Mouse (Mus musculus): Measurements from ENCODE around the gene Dpf3. TPM values are rescaled to one million over a fixed set of nuclear protein-coding genes. Genes with fewer than 3 reads are reported as not detected.

Dpf3 gene
- polyA plus RNA-seq, 1 experiment from 2014 or later: 23.2 TPM

DNA sequence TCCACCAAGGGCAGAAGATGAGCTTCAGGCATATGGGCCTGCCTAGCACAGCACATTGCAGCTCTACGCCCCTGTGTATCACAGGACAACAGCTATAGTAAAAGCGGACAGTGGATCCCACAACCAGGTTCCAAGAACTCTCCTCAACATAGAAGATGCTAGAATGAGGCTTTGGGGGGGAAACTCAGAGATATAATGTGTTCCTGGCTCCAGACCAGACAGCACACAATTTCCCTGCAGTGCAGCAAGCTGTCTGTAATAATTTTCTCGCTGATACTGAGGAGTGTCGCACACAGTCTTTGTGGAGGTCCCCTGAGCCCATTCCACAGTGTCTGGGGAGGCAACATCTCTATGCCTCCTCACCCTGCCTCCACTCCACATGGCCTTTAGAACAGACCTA is 146.6 kb downstream of the Dpf3 start:
- Histone ChIP-seq H3K36me3 (ENCODE audit: control insufficient read depth, insufficient read depth, low read length) (no peaks in the 10 kb centered on the region), H3K4me1 (ENCODE audit: control insufficient read depth in 2 of 2, insufficient read depth in 2 of 2, low read length in 2 of 2) (peaks cover 18 to 25% of the 10 kb centered on the region in 2 experiments; a peak in 3 of 4 replicates), H3K9ac (ENCODE audit: low read length) (no peak overlapping the region), H3K4me2 (ENCODE audit: low read length) (no peak overlapping the region), H3K9me3 (ENCODE audit: control insufficient read depth, low read length) (no peaks in the 10 kb centered on the region), H3K4me3 (ENCODE audit: control insufficient read depth in 1 of 2, insufficient read depth in 1 of 2, low read depth in 1 of 2, low read length in 2 of 2) (no peak overlapping the region), H3K27ac (replicated peaks in 1 of 2; ENCODE audit: control insufficient read depth in 1 of 2, insufficient read depth in 1 of 2, low read depth in 2 of 2, low read length in 2 of 2) (no peak overlapping the region), H3K27me3 (ENCODE audit: control insufficient read depth, insufficient read depth, low read length) (no peaks in the 10 kb centered on the region)
- WGBS: 88% methylated on average over 4 of the region's 4 CpGs
- ATAC-seq (ENCODE audit: insufficient number of reproducible peaks, insufficient read depth, low FRiP score, low read depth): no peak

DNA sequence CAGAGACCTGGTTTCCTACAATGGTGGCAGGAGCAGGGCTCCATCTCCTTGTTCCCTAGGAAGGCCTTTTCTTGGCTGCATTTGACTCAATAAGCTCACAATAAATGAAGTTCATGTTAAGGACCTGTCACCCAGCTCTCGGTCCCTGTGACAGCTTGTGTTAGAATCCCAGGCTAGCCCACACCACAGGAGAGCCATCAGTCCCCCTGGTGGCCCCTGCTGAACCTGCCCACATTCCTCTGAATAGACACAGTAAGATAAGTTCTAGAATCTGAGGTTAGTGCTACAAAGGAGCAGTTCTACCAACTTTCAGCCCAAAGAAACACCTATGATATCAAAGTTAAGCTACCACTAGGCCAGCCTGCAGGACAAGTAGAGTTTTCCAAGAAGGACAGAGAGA is 149.2 kb downstream of the Dpf3 start:
- Histone ChIP-seq H3K36me3 (ENCODE audit: control insufficient read depth, insufficient read depth, low read length) (no peaks in the 10 kb centered on the region), H3K9me3 (ENCODE audit: control insufficient read depth, low read length) (no peaks in the 10 kb centered on the region), H3K4me1 (ENCODE audit: control insufficient read depth in 2 of 2, insufficient read depth in 2 of 2, low read length in 2 of 2) (peaks cover 21 to 28% of the 10 kb centered on the region in 2 experiments), H3K9ac (ENCODE audit: low read length) (no peak overlapping the region), H3K4me3 (ENCODE audit: control insufficient read depth in 1 of 2, insufficient read depth in 1 of 2, low read depth in 1 of 2, low read length in 2 of 2) (no peak overlapping the region), H3K27ac (replicated peaks in 1 of 2; ENCODE audit: control insufficient read depth in 1 of 2, insufficient read depth in 1 of 2, low read depth in 2 of 2, low read length in 2 of 2) (no peak overlapping the region), H3K4me2 (ENCODE audit: low read length) (no peak overlapping the region), H3K27me3 (ENCODE audit: control insufficient read depth, insufficient read depth, low read length) (no peaks in the 10 kb centered on the region)
- ATAC-seq (ENCODE audit: insufficient number of reproducible peaks, insufficient read depth, low FRiP score, low read depth): no peak
- WGBS: 67% methylated on average over 1 of the region's 1 CpGs

DNA sequence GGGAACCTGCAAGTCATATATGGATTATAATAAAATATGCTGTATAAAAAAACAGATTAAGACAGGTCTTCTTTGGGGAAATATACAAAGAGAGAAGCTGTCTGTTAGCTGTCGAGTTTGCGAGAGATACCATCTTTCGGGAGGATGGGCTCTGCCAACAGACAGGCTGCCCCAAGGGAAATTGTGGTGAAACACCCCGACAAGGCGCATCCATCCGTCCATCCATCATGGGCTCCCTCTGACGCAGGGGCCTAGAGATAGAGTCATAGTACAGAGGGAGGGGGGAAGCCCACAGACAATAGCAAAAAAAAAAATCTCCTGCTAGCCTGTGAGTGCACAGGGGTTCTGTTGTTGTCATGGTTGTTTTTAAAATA is 149.8 kb downstream of the Dpf3 start:
- H3K4me2 ChIP-seq (ENCODE audit: low read length): no peak overlapping the region
- peaks cover 18 to 23% of the 10 kb centered on the region in 2 experiments for H3K4me1 ChIP-seq (ENCODE audit: control insufficient read depth in 2 of 2, insufficient read depth in 2 of 2, low read length in 2 of 2)
- H3K36me3 ChIP-seq (ENCODE audit: control insufficient read depth, insufficient read depth, low read length): no peaks in the 10 kb centered on the region
- H3K4me3 ChIP-seq (ENCODE audit: control insufficient read depth in 1 of 2, insufficient read depth in 1 of 2, low read depth in 1 of 2, low read length in 2 of 2): no peak overlapping the region
- H3K9ac ChIP-seq (ENCODE audit: low read length): no peak overlapping the region
- WGBS: 64% methylated on average over 7 of the region's 7 CpGs
- H3K9me3 ChIP-seq (ENCODE audit: control insufficient read depth, low read length): no peaks in the 10 kb centered on the region
- no peak overlapping the region for H3K27ac ChIP-seq (replicated peaks in 1 of 2; ENCODE audit: control insufficient read depth in 1 of 2, insufficient read depth in 1 of 2, low read depth in 2 of 2, low read length in 2 of 2)
- no peaks in the 10 kb centered on the region for H3K27me3 ChIP-seq (ENCODE audit: control insufficient read depth, insufficient read depth, low read length)
- ATAC-seq (ENCODE audit: insufficient number of reproducible peaks, insufficient read depth, low FRiP score, low read depth): no peak

DNA sequence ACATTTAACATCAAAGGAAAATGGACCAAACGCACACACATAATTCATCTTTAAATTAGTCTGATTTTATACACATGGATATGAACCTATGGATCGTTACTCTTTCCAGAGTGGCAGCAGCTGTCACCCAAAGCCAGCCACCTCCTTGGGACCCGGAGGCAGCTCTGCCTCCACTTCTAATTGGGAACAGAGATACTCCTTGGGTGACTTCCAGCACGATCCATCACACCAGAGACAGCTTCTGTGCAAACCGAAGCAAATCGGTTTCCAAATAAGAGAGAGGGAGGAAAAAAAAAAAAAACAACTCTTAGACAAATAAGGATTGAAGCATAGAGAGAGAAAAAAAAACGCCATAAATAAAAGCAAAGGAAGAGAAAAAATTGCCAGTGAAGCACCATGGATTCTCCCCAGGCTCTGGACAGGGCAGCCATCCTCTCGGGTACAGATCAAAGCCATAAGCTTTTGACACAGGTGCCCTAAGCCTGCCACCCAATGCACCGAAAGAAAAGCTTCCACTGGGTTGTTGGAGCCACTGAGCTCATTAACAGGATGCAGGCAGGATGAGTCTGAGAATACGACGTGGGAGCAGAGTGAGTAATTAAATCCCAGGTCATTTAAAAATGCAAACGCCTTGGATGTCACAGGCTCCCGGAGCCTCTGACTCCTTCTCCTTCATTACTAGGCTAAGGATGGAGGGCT is 150.3 kb downstream of the Dpf3 start:
- H3K9ac ChIP-seq (ENCODE audit: low read length): no peak overlapping the region
- H3K4me3 ChIP-seq (ENCODE audit: control insufficient read depth in 1 of 2, insufficient read depth in 1 of 2, low read depth in 1 of 2, low read length in 2 of 2): no peak overlapping the region
- 62% methylated on average over 13 of the region's 13 CpGs for WGBS
- H3K4me1 ChIP-seq (ENCODE audit: control insufficient read depth in 2 of 2, insufficient read depth in 2 of 2, low read length in 2 of 2): peaks cover 14 to 18% of the 10 kb centered on the region in 2 experiments
- H3K4me2 ChIP-seq (ENCODE audit: low read length): no peak overlapping the region
- ATAC-seq (ENCODE audit: insufficient number of reproducible peaks, insufficient read depth, low FRiP score, low read depth): no peak
- H3K36me3 ChIP-seq (ENCODE audit: control insufficient read depth, insufficient read depth, low read length): no peaks in the 10 kb centered on the region
- no peaks in the 10 kb centered on the region for H3K9me3 ChIP-seq (ENCODE audit: control insufficient read depth, low read length)
- H3K27ac ChIP-seq (replicated peaks in 1 of 2; ENCODE audit: control insufficient read depth in 1 of 2, insufficient read depth in 1 of 2, low read depth in 2 of 2, low read length in 2 of 2): no peak overlapping the region
- H3K27me3 ChIP-seq (ENCODE audit: control insufficient read depth, insufficient read depth, low read length): no peaks in the 10 kb centered on the region

DNA sequence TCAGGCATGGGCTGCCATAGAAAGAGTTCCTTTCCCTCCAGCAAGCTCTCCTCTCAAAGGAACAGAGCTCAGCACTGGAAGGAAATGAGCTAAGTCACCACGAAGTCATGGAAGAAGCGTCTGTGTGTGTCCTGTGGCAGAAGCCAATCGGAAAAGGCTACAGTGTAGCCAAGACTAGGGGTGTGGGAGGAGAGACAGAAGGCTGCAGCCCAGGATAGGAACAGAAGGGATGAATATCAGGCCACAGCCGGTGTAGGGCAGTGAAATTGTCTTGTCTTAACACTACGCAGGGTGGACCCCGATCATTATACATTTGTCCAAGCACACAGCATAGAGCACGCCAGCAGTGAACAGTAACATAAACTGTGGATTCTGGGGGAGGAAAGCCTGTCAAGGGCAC is 157.5 kb downstream of the Dpf3 start:
- no peak for ATAC-seq (ENCODE audit: insufficient number of reproducible peaks, insufficient read depth, low FRiP score, low read depth)

DNA sequence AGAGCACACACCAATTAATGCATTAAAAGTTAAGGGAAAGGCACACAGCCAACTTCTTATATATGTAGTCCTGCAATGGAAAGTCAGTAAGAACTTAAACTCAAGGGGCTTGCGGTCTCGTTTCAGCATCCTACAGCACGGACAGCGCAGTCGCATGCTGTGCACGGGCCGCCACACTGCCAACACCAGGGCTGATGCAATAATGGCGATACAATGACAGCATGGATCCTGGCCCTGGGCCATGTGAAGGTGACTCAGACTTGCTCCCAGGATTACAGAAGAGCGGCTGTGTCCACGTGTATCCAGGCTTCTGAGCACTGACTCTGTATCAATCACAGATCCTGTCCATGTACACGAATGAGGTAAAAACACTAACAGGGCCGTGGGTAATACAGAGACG is 158.6 kb downstream of the Dpf3 start:
- Histone ChIP-seq H3K27ac (replicated peaks in 1 of 2; ENCODE audit: control insufficient read depth in 1 of 2, insufficient read depth in 1 of 2, low read depth in 2 of 2, low read length in 2 of 2) (peak overlapping the region; percentile 30 to 66; a peak in 2 of 4 replicates), H3K9me3 (ENCODE audit: control insufficient read depth, low read length) (no peaks in the 10 kb centered on the region), H3K4me1 (ENCODE audit: control insufficient read depth in 2 of 2, insufficient read depth in 2 of 2, low read length in 2 of 2) (peaks cover 27 to 50% of the 10 kb centered on the region in 2 experiments), H3K4me2 (ENCODE audit: low read length) (no peak overlapping the region), H3K36me3 (ENCODE audit: control insufficient read depth, insufficient read depth, low read length) (peaks cover 17% of the 10 kb centered on the region; the same call in 1 of the 2 replicates), H3K4me3 (ENCODE audit: control insufficient read depth in 1 of 2, insufficient read depth in 1 of 2, low read depth in 1 of 2, low read length in 2 of 2) (no peak overlapping the region), H3K9ac (ENCODE audit: low read length) (no peak overlapping the region), H3K27me3 (ENCODE audit: control insufficient read depth, insufficient read depth, low read length) (no peaks in the 10 kb centered on the region)
- 48% methylated on average over 13 of the region's 13 CpGs for WGBS
- 0 out of 2 replicates have a peak, but pooled peaks have one; percentile 23 for ATAC-seq (ENCODE audit: insufficient number of reproducible peaks, insufficient read depth, low FRiP score, low read depth)

More for the DNA sequence above, 157.5 kb downstream of the Dpf3 start:
- Histone ChIP-seq H3K27ac (replicated peaks in 1 of 2; ENCODE audit: control insufficient read depth in 1 of 2, insufficient read depth in 1 of 2, low read depth in 2 of 2, low read length in 2 of 2) (no peak overlapping the region), H3K27me3 (ENCODE audit: control insufficient read depth, insufficient read depth, low read length) (no peaks in the 10 kb centered on the region), H3K9ac (ENCODE audit: low read length) (no peak overlapping the region), H3K4me2 (ENCODE audit: low read length) (no peak overlapping the region), H3K9me3 (ENCODE audit: control insufficient read depth, low read length) (no peaks in the 10 kb centered on the region), H3K4me3 (ENCODE audit: control insufficient read depth in 1 of 2, insufficient read depth in 1 of 2, low read depth in 1 of 2, low read length in 2 of 2) (no peak overlapping the region), H3K36me3 (ENCODE audit: control insufficient read depth, insufficient read depth, low read length) (peaks cover 8% of the 10 kb centered on the region; the same call in 1 of the 2 replicates), H3K4me1 (ENCODE audit: control insufficient read depth in 2 of 2, insufficient read depth in 2 of 2, low read length in 2 of 2) (peaks cover 27 to 50% of the 10 kb centered on the region in 2 experiments)
- 70% methylated on average over 7 of the region's 7 CpGs for WGBS

DNA sequence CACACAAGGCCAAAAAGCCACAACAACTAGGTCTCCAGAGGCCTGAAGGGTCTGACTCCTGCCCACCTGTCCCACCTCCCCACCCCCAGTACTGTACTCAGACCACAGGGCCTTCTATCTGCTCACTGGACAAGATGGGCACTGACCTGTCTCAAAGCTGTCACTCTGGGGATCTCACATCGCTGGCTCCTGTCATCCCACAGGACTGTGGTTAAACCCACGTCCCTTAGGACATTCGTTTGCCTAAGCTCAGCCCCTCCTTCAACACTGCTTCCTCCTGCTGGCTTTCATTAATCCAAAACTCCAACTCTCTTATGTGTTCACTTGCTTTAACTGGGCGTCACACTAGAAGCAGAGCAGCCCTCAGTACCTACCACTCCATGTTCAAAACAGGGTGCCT is 159.0 kb downstream of the Dpf3 start:
- Histone ChIP-seq H3K36me3 (ENCODE audit: control insufficient read depth, insufficient read depth, low read length) (peaks cover 17% of the 10 kb centered on the region; the same call in 1 of the 2 replicates), H3K4me2 (ENCODE audit: low read length) (no peak overlapping the region), H3K27me3 (ENCODE audit: control insufficient read depth, insufficient read depth, low read length) (no peaks in the 10 kb centered on the region), H3K4me3 (ENCODE audit: control insufficient read depth in 1 of 2, insufficient read depth in 1 of 2, low read depth in 1 of 2, low read length in 2 of 2) (no peak overlapping the region), H3K27ac (replicated peaks in 1 of 2; ENCODE audit: control insufficient read depth in 1 of 2, insufficient read depth in 1 of 2, low read depth in 2 of 2, low read length in 2 of 2) (peak overlapping the region; percentile 30 to 66; a peak in 3 of 4 replicates), H3K4me1 (ENCODE audit: control insufficient read depth in 2 of 2, insufficient read depth in 2 of 2, low read length in 2 of 2) (peaks cover 25 to 48% of the 10 kb centered on the region in 2 experiments), H3K9me3 (ENCODE audit: control insufficient read depth, low read length) (no peaks in the 10 kb centered on the region), H3K9ac (ENCODE audit: low read length) (no peak overlapping the region)
- no peak for ATAC-seq (ENCODE audit: insufficient number of reproducible peaks, insufficient read depth, low FRiP score, low read depth)
- 33% methylated on average over 4 of the region's 4 CpGs for WGBS
